ENCODE assay signal across 23 mouse cellular contexts in genomic region chr15:7069374-7069773, GRCm38 (mm10). TPM values are rescaled to one million over a fixed set of nuclear protein-coding genes. Genes with fewer than 3 reads are reported as not detected.
DNase-seq lines count a peak whose midpoint lies in the region; ATAC-seq and TF ChIP-seq lines count a peak whose summit lies in the region.
"Had no signal": no experiment of that assay in that cellular context is flagged by ENCODE, and none has a peak within 500 bp of the region (broad histone marks: within the 10 kb centered on the region; RNA-seq: fewer than 3 reads in every experiment).

No protein-coding gene starts in this region.

- ATAC-seq in hindbrain, embryonic 15.5 days (ENCODE audit: low FRiP score, low read depth) = 0 out of 2 replicates have a peak, but pooled peaks have one; percentile 69
- ATAC-seq in neural tube, embryonic 12.5 days (ENCODE audit: low FRiP score, low read depth) = peak; percentile 37; the same call in 1 of the 2 replicates
- ATAC-seq: activated CD4-positive, CD25-positive, alpha-beta regulatory T cell, adult 4 months; CD4-positive, CD25-positive, alpha-beta regulatory T cell, adult 4 months; intestine, embryonic 16.5 days; Patski had no signal

- no peak overlapping the region for H3K4me2 ChIP-seq in hindbrain, embryonic 15.5 days
- no peak overlapping the region for H3K4me2 ChIP-seq in neural tube, embryonic 12.5 days (replicated peaks)
- H3K4me2 ChIP-seq: embryonic facial prominence, embryonic 15.5 days; heart, embryonic 11.5 days; hindbrain, embryonic 14.5 days; kidney, embryonic 15.5 days; limb, embryonic 13.5 days; liver, embryonic 13.5 days; lung, embryonic 14.5 days had no signal

- no peaks in the 10 kb centered on the region for H3K36me3 ChIP-seq in hindbrain, embryonic 15.5 days
- H3K36me3 ChIP-seq in hindbrain, embryonic 10.5 days = no peaks in the 10 kb centered on the region
- H3K36me3 ChIP-seq in neural tube, embryonic 12.5 days = no peaks in the 10 kb centered on the region
- H3K36me3 ChIP-seq: embryonic facial prominence, embryonic 15.5 days; kidney, embryonic 15.5 days; limb, embryonic 13.5 days; liver, embryonic 13.5 days had no signal

- H3K27ac ChIP-seq in hindbrain, embryonic 15.5 days (replicated peaks) = no peak overlapping the region
- no peak overlapping the region for H3K27ac ChIP-seq in hindbrain, embryonic 10.5 days
- no peak overlapping the region for H3K27ac ChIP-seq in neural tube, embryonic 12.5 days
- H3K27ac ChIP-seq: embryonic facial prominence, embryonic 15.5 days; hindbrain, embryonic 14.5 days; kidney, embryonic 15.5 days; limb, embryonic 13.5 days; liver, embryonic 13.5 days; stomach, postnatal 0 days had no signal

- WGBS in hindbrain, embryonic 15.5 days = 50% methylated on average over 7 of the region's 7 CpGs
- WGBS in hindbrain, embryonic 10.5 days = 71% methylated on average over 7 of the region's 7 CpGs
- 58% methylated on average over 7 of the region's 7 CpGs for WGBS in neural tube, embryonic 12.5 days

- no peak for TF ChIP-seq POLR2A in brain, embryonic 14.5 days (IDR thresholded peaks at IDR 0.05; ENCODE audit: borderline replicate concordance, extremely low read depth, insufficient read depth, insufficient read length, poor library complexity, severe bottlenecking)

- no peak overlapping the region for H3K9ac ChIP-seq in hindbrain, embryonic 15.5 days
- H3K9ac ChIP-seq in neural tube, embryonic 12.5 days = no peak overlapping the region
- H3K9ac ChIP-seq: embryonic facial prominence, embryonic 15.5 days; hindbrain, embryonic 14.5 days; kidney, embryonic 15.5 days; limb, embryonic 13.5 days; liver, embryonic 13.5 days; lung, embryonic 14.5 days had no signal

- no peaks in the 10 kb centered on the region for H3K9me3 ChIP-seq in hindbrain, embryonic 15.5 days
- no peaks in the 10 kb centered on the region for H3K9me3 ChIP-seq in hindbrain, embryonic 10.5 days
- no peaks in the 10 kb centered on the region for H3K9me3 ChIP-seq in neural tube, embryonic 12.5 days
- H3K9me3 ChIP-seq: embryonic facial prominence, embryonic 15.5 days; kidney, embryonic 15.5 days; limb, embryonic 13.5 days; liver, embryonic 13.5 days had no signal

- peaks cover 8% of the 10 kb centered on the region for H3K4me1 ChIP-seq in hindbrain, embryonic 15.5 days (replicated peaks)
- peaks cover 10% of the 10 kb centered on the region for H3K4me1 ChIP-seq in hindbrain, embryonic 10.5 days (replicated peaks)
- peaks cover 8% of the 10 kb centered on the region for H3K4me1 ChIP-seq in neural tube, embryonic 12.5 days
- H3K4me1 ChIP-seq: liver, embryonic 13.5 days had no signal

- no peak for TF ChIP-seq CTCF in brain, embryonic 14.5 days (IDR thresholded peaks at IDR 0.05; ENCODE audit: borderline replicate concordance, extremely low read depth, insufficient read depth, insufficient read length)

- no peaks in the 10 kb centered on the region for H3K27me3 ChIP-seq in hindbrain, embryonic 15.5 days
- H3K27me3 ChIP-seq in hindbrain, embryonic 10.5 days (ENCODE audit: insufficient read depth, poor library complexity, severe bottlenecking) = no peaks in the 10 kb centered on the region
- no peaks in the 10 kb centered on the region for H3K27me3 ChIP-seq in neural tube, embryonic 12.5 days (replicated peaks)
- H3K27me3 ChIP-seq: embryonic facial prominence, embryonic 15.5 days; kidney, embryonic 15.5 days; limb, embryonic 13.5 days; liver, embryonic 13.5 days; Patski had no signal

- DNase-seq in adrenal gland, postnatal 10 days = peak; percentile 37
- no peak for DNase-seq in adrenal gland, postnatal 4 days (ENCODE audit: low spot score in 2 of 2)
- DNase-seq in hindbrain, embryonic 10.5 days (ENCODE audit: low spot score) = no peak
- no peak for DNase-seq in neural tube, embryonic 10.5 days (ENCODE audit: extremely low spot score, low spot score)
- peak; percentile 53 for DNase-seq in brain, embryonic 14.5 days (ENCODE audit: low read depth)
- DNase-seq in retina, embryonic 14.5 days (ENCODE audit: low spot score) = no peak
- DNase-seq: cerebellum, adult 11 months; heart, postnatal 14 days; liver, embryonic 13.5 days; lung, embryonic 14.5 days; lung, postnatal 36 days had no signal

- no peak overlapping the region for H3K4me3 ChIP-seq in hindbrain, embryonic 15.5 days
- H3K4me3 ChIP-seq in hindbrain, embryonic 10.5 days = no peak overlapping the region
- H3K4me3 ChIP-seq in neural tube, embryonic 12.5 days = no peak overlapping the region
- H3K4me3 ChIP-seq: embryonic facial prominence, embryonic 15.5 days; kidney, embryonic 15.5 days; limb, embryonic 13.5 days; liver, embryonic 13.5 days had no signal

RNA-seq across cellular contexts. Expression of gene Lifr, which starts 21.0 kb away (rescaled TPM):
- 10 to 100 TPM; 69.5 to 75.8 TPM for total RNA-seq in adrenal gland, postnatal 10 days (2021)
- total RNA-seq in adrenal gland, postnatal 4 days (2021) = 10 to 100 TPM; 64.6 to 75.2 TPM
- polyA plus RNA-seq in hindbrain, embryonic 15.5 days (2015; fragmentation: Nextera tagmentation; extraction: Ambion mirVana) = 18.3 and 19.9 TPM in 2 replicates
- polyA plus RNA-seq in hindbrain, embryonic 10.5 days (2016; fragmentation: Nextera tagmentation; extraction: Ambion mirVana) = 11.0 and 13.4 TPM in 2 replicates
- 20.3 and 23.9 TPM in 2 replicates for polyA plus RNA-seq in neural tube, embryonic 12.5 days (2016; fragmentation: Nextera tagmentation; extraction: Ambion mirVana)
- polyA plus RNA-seq in brain, embryonic 14.5 days (2012; rRNA removed) = 3.1 and 11.8 TPM in 2 replicates

Comparison
In these comparisons a context has a peak if more than half of its experiments do, and no peak if none do; other contexts are left out.
1. DNase-seq: peak in adrenal gland, postnatal 10 days (single experiment) and brain, embryonic 14.5 days (single experiment); none in adrenal gland, postnatal 4 days (0 of 2), hindbrain, embryonic 10.5 days (single experiment), neural tube, embryonic 10.5 days (single experiment) and retina, embryonic 14.5 days (single experiment).